Mouse (Mus musculus): Measurements from ENCODE around the gene Gm20388.

Gene Gm20388

DNA sequence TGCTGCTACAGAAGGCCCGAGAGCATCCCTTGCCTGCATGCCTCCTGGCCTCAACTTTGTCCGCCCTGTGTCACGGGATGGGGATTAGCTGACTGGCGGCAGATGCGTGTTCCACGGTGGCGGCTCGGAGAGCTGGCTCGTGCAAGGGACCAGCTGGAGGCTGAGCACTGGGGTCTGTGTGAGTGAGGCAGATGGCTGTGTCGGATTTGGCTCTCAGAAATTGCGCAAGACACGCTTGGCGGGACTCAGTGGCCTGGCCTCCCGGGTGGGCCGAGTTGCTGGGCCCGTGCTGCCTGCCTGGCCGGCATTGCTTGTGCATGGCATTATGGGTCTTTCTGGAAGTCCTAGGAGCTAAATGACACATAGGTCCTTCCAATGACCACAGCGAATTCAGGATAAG is 398.7 kb downstream of the Gm20388 start:
- DNase-seq (ENCODE audit: low spot score in 2 of 2) = peak; percentile 84 to 87

DNA sequence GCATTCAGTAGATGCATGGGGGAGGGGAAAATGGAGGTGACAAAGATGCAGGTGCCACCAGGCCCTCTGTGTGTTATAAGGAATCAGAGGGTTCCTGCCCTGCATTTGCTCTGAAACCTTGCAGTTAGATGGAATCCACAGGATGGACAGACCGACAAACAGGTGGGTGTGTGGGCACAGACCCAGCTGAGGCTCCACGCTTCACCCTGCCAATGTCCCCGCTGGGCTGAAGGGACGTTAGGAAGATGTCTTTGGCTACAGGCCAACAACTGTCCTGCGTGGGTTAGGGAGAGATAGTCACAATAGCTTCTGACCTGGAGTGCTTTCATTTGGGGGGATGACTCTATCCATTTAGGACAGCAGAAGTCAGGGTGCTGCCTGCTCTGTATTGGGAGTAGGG is 399.4 kb downstream of the Gm20388 start:
- DNase-seq (ENCODE audit: low spot score in 2 of 2) = no peak

DNA sequence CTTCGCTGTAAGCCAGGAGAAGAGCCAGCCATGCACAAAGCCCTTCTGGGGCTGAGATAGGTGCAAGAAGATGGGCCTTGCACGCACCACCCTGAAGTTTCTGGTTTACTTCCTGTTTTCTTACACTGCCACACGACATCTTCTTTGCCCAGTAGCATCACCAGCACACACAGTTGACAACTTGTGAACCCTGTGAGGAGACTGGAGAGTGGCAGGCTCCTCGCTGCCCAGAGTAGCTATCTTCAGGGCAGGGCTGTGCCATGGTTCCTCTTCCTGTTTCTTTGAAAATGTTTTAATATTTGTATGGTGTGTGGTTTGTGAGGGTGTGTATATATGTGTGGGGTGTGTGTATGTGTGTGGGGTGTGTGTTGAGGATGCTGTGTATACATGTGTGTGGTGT is 401.8 kb downstream of the Gm20388 start:
- DNase-seq (ENCODE audit: low spot score in 2 of 2) = no peak

DNA sequence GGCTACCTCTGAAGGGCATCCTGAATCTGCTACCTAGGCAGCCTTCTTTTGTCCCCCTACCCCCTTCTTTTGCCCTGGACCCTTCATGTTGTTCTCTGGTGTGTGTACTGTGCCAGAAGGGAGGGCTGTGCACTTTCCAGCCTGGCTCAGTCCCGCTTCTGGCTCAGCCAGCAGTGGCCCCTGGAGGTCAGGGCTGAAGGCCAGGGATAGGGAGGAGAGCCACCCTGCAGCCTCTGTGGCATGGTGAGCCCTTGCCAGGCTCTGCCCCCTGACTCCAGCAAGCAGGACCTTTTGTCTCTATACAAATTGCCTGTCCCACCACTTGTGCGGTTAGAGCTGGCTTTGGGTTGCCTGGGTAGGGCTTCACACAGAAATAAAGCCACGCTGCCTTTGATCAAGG is 403.0 kb downstream of the Gm20388 start:
- no peak for DNase-seq (ENCODE audit: low spot score in 2 of 2)

DNA sequence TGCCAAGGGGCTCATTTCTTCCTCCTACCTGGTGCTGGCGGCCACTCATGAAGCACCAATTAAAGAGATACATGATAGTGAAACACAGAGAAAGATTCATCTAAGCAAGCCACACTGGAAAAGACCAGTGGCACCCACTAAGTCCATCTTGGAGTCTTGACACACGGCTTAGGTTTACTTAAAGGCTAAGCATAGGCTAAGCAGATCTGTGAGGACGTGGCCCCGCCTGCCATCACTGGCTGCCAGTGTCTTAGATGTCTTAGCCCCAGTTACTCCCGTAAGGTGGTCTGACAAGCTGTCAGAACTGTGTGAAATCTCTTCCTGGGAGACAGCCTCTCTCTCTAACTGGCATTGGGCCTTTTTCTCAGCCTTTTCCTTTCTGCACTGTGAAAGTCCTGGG is 404.3 kb downstream of the Gm20388 start:
- DNase-seq (ENCODE audit: low spot score in 2 of 2) = no peak

DNA sequence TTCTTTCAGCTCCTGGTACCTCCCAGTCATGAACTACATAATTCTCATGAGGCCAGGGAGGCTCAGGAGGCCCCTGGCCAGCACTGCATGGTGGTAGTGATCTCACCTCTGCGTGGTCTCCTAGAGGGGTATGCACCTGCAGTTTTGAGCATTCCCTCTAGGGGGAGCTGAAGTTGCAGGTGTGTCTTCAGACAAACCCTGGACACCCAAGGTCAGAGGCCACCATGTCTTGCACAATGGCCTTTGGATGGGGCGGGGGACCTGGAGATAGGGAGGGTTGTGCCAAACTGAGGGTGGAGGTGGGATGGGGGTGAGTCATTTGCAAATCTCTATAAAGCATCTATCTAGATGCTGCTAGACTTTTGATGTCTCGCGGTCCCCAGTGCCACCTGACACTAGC is 405.0 kb downstream of the Gm20388 start:
- DNase-seq (ENCODE audit: low spot score in 2 of 2) = no peak

DNA sequence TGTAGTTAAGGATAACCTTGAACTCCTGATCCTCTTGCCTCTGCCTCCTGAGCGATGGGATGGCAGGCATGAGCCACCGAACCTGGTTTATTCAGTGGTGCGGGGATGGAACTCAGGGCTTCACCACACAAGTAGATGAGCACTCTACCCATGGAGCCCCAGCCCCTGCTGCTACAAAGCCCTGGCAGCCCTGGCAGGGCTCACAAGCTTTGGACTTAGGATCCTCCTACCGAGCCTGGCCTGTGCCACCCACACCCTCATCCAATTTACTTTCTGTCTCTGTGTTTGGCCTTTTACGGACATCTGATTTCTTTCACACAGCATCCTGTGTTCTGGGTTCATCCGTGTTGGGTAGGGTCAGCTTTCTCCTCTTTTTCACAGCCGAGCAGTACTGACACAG is 406.1 kb downstream of the Gm20388 start:
- no peak for DNase-seq (ENCODE audit: low spot score in 2 of 2)

DNA sequence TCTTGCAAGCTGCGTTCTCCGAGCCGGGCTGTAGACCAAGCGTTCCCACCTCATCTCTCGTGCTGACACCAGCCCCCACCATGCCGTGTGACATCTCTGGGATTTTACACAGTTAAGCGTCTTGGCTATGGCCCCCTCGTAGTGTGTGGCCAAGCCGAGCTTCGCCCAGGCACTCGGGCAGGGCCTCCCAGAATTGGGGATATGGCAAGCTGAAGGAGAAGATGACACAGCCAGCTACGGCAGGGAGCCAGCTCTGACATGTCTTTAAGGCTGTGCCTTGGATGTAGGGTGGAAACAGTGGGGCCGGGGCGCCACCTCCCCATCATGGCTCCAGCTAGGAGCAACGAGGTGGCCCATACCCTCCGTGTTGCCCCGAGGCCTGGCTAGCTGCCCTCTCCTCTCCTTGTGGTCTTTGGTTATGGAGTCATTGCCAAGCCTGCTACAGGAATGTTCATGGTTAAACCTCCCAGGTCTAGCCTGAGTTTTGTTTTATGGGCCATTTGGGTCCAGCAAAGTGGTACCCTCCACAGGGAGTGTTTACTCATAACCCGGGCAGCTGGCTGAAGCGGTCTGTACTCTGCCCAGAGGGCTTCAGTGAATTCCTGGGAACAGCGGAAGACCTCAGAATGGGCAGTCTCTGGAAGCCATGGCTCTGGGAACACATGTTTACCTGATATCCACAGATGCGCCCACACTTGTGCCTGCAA is 406.6 kb downstream of the Gm20388 start:
- DNase-seq (ENCODE audit: low spot score in 2 of 2) = no peak

DNA sequence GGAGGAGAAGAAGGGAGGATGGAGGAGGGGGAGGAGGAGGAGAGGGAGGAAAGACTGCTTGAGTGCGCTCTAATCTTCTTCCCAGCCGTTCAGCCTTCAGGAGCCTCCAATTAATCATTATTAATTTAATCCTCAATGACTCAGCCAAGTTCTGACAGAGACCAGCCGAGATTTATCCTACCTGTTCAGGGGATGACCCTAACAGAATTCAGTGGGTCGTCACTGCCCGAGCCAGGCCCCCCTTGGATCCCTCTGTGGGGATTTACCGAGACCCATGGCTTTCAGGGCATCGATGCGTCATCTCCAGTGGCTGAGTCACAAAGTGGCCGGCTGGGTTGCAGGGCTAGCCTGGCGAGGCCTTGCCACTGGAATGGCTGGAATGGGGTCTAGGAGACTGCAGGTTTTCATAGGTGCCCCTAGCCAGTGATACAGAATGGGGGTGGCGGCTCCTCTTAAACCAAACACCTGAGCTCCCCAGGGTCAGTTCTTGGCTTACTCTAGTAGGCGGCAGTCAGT is 407.9 kb downstream of the Gm20388 start:
- DNase-seq (ENCODE audit: low spot score in 2 of 2) = no peak

DNA sequence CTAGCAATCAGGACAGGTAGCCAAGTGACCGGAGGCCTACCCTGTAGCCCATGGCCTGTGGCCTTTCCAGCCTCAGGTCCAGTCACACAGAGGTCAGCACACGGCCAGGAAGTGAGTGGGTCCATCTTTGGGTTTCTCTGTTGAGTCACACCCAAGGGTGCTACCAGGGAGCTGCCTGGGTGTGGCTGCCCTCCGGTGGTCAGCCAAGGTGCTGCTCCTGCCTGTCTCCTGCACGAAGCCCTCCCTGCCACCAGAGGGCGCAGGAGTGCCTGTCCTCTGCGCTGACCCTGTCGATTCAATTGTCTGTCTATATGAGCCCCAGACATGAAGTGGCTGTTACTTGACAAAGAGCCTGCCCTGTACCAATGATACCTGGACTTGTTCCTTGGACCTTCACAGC is 408.8 kb downstream of the Gm20388 start:
- peak; percentile 54 to 70 for DNase-seq (ENCODE audit: low spot score in 2 of 2)

DNA sequence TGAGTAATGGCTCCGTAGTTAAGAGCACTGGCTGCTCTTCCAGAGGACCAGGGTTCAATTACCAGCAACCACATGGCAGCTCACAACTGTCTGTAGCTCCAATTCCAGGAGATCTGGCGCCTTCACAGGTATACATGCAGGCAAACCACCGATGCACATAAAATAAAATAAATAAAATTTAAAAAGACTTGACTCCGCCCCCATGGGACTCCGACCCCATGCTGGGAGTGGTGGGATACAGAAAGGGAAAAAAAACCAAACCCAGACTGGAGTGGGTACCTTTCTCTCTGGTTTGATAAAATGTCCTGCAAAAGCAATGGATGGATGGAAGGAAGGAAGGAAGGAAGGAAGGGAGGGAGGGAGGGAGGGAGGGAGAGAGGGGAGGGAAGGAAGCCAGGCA is 409.5 kb downstream of the Gm20388 start:
- DNase-seq (ENCODE audit: low spot score in 2 of 2) = no peak

DNA sequence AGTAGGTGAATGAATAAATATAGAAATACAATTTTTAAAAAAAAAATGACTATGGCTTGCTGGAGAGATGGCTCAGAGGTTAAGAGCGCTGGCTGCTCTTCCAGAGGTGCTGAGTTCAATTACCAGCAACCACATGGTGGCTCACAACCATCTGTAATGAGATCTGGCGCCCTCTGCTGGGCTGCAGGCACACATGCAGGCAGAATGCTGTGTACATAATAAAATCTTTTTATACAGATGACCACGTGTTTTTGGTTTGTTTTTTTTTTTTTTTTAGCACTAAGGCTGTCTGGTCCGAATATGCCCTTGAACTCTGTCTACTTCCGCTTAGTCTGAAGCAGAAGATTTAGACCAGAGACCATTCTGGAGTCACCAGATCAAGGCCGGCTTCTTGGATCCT is 411.1 kb downstream of the Gm20388 start:
- no peak for DNase-seq (ENCODE audit: low spot score in 2 of 2)

DNA sequence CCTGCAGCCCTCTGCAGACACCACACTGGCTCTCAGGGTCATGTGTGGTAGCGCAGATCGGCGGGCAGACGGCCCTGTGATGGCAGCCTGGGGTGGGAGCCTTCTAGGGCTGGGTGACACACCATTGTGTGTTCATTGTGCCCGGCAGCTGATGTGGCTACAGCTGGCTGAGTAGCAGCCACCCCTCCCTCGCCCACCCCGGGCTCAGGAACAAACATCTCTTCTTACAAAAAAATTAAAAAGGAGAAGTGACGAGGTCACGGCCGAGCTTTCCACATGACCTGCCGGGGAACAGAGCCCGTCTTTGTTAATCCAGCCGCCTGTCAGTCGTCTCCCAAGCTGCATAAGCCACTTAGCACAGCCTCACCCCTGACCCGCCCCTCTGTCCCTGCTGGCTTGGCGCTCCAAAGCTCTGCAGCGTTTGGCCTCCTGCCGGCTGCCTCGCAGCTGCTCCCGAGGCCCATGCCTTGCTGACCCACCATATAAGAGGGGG is 412.4 kb downstream of the Gm20388 start:
- DNase-seq (ENCODE audit: low spot score in 2 of 2) = peak; percentile 37 to 60

DNA sequence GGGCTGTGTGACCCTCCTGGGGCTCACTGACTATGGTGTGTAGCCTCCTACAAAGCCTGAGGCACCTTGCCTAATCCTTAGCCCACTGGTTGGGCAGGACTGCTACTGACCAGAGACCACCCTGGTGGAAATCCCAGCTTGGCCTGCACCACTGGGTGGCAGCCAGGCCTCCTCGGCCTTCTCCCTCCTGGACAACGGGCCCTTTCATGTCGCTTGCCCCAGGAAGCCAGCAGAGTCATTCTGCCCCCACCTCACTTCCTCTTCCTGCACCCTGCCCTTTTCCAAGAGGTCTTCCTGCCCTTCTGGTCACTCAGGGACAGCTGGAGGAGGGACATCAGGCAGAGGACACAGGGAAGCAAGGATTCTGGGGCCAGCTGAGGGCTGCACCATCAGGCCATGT is 413.9 kb downstream of the Gm20388 start:
- peak; percentile 39 to 69 for DNase-seq (ENCODE audit: low spot score in 2 of 2)

DNA sequence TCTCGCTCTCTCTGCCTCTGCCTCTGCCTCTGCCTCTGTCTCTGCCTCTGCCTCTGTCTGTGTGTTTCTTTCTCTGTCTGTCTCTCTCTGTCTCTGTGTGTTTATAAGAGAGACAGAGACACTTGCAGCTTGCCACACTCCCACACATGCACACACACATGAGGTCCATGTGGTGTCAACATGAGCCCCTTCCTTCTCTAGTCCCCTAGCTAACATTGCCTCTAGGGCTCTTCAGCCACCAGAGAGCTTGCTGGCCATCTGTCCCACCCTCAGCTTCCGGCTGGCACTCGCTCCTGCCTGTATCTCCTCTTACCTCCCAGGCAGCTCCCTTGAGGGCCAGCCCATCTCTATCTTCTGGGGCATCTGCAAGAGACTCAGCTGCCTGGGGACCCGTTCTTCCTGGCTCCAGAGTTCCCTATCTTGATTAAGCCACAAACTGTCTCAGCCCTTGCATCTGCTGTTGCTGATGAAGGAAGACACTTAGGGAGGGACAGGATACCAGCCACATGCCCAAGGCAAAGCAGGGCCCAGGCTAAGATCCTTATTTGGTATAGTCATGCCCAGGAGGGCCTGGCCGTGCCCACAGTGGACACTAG is 414.6 kb downstream of the Gm20388 start:
- DNase-seq (ENCODE audit: low spot score in 2 of 2) = no peak

DNA sequence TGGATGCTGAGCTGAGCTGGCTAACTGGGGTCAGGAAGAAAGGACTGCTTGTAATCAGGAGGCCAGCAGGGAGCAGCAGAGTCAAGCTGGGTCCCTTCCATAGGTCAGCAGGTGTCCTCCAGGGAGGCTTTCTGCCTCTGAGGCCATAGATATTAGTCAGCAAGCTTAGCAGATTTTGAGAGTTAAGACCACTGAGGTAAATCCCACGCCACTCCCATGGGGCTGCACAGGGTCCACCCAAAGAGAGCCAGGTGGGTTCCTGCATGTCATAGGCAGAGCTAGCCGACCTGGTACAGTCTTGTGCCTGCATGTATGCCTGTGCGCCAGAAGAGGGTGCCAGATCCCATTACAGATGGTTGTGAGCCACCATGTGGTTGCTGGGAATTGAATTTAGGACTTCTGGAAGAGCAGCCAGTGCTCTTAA is 416.5 kb downstream of the Gm20388 start:
- no peak for DNase-seq (ENCODE audit: low spot score in 2 of 2)

DNA sequence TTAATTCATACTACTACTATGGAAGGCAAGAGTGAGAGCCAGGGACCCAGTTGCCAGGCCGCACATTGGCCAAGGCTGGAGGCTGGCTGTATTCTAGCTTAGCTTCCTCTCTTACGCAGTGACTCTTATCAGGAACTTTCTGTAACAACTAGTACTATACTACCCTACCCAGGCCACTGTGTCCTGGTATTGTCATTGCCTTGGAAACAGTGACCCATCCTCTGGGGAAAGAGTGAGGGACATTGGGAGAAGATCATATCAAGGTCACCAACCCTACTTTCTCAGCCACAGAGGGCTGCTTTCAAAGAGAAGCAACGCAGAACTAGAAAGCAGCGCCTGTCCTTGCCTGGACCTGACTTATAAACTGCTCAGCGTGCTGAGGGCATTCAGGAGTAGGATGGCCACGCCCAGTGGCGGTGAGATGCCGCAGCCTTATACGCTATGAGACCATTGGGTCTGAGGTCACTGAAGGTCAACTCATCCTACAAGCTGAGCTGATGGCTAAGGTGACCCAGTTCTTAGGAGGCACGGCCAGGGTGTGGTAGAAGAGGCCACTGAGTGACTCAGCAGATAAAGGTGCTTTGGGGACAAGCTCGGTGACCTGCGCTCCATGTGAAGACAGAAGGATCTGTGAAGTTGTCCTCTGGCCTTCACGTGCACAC is 417.9 kb downstream of the Gm20388 start:
- DNase-seq (ENCODE audit: low spot score in 2 of 2) = no peak

DNA sequence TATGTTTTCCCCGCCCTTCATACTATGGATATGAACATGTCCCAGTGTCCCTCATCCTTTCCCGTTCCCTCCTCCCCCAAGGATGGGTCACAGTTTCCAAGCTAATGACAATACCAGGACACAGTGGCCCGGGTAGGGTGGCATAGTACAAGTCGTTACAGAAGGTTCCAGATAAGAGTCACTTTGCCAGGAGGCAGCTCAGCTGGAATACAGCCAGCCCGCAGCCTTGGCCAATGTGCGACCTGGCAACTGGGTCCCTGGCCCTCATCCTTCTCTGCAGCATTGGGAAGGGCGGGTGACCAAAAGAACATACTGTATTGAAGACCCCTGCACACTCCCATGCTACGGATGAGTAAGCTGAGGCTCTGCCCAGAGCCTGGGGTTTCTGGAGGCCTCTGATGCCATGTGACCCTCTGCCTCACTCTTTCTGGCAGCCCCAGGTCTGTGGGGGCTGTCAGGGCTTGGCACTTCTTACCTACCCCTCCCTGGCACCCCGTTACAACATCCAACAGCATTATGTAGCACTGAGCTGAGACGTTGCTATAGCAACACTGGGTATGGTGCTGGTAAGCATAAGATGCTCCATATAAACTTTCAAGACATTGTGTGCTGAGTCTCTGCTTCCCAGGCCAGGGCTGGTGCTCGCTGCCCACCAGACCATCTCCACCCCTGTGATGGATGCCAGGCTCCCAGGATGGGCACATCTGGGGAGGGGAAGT is 418.5 kb downstream of the Gm20388 start:
- no peak for DNase-seq (ENCODE audit: low spot score in 2 of 2)

DNA sequence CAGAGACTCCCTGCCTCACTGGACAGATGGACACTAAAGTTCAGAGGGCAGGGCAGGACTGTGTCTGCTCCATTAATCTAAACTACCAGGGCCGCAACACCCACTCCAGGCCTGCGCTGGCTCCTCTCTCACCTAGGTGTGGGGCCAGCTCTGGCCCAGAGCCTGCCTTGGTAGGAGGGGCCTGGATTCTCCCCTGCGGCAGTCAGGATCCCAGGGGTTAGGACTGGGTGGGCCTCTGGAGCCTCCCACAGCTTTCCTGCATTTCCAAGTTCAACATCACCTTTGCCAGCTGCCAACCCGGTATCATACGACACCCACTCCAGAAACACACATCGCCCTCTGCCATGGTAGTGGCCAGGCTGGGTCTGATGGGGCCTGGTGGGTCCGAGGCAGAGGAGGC is 420.4 kb downstream of the Gm20388 start:
- no peak for DNase-seq (ENCODE audit: low spot score in 2 of 2)

DNA sequence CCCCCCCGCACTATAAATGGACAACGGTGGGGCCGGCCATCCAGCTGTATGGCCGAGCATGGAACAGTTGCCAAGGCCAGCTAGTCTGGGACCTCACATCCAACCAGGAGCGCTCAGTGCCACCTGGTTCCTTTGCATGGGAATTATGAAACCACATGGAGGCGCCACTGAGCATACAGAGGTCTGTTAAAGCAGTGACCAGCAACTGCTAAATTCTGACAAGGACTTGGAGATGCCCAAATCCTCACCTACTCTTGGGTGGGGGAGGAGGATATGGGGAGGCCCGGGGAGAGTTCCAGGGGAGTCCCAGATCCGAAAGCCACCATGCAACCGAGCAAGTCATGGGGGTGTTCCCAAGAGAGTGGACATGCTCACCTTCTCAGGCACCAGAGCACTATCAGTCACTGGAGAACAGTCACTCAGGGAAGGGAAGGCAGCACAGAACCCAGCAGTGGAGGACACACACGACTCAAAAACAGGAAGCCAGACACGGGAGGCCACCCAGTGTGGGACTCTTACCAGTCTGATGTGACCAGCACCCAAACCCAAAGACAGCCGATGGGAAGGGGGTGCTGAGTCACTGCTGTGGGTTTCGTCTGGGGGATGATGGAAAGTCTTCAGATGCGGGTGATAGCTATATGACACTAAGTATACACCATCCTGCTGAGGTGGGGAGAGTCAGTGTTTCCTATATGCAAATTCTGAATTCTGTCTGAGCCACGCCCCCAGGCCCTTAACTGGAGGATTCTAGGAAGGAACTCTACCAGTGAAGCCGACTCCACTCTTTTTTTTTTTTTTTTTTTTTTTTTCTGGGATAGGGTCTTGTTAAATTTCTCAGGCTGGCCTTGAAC is 422.0 kb downstream of the Gm20388 start:
- DNase-seq (ENCODE audit: low spot score in 2 of 2) = no peak

DNA sequence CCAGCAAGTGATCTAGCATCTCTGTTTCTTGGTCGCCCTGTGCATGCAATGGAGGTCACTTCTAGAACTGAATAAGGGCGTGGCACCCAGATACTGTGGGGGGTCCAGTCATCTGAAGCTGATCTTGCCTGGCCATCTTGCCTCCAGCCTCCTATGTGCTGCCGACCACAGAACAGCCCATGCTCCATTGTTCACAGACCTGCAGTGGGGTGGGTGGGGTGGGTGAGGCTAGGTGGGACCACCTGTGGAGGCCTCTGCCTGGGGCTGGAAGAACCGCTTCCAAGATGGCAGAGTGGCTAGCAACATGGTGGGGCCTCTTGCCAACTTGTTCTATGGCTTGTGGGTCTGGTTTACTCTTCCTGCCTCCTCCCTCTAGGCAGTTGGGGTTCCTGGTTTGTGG is 423.0 kb downstream of the Gm20388 start:
- DNase-seq (ENCODE audit: low spot score in 2 of 2) = no peak

Data from heart, adult 9 months (tissue).